Mouse (Mus musculus): Measurements from ENCODE around the gene Abcc4.

DNA sequence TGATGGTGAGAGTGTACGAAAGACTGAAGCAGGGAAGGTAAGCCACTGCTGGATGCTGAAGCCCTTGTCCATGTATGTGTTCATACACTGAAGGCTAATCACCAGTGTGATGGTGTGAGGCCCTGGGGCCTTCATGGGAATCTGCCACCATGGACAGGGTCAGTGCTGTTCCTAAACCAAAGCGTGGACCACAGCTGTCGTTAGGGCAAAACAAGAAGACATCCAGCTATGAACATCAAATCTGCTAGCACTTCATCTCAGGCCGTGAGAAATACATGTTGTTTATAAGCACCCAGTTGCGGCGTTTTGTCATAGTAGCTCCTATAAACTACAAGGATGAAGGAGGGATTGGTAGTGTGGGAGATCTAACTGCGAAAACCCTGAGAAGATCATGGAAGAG lies 97.7 kb downstream of the Abcc4 start:
- TF ChIP-seq EP300 (IDR thresholded peaks at IDR 0.05; ENCODE audit: insufficient read depth, low read depth, low read length) (no peak), CTCF (IDR thresholded peaks at IDR 0.05) (no peak), POLR2A (IDR thresholded peaks at IDR 0.05; ENCODE audit: insufficient read depth, low read depth, low read length) (no peak)

Data from heart, adult 2 months (tissue).